Mouse (Mus musculus) bone marrow, adult 2 months (tissue): ENCODE data around the gene Lrrc23.

Experiments used
- CTCF ChIP-seq: fragments of 200-500 bp; IDR thresholded peaks from 2 replicates; pipeline ENCODE4 v1.5.1; 2011; ENCODE audit warnings: low read length, control low read depth; ENCODE audit not compliant: control insufficient read depth, insufficient read depth
- POLR2A ChIP-seq: fragments of 200-500 bp; IDR thresholded peaks from 2 replicates; pipeline ENCODE4 v1.6.1; 2011; ENCODE audit warnings: low read depth, mild to moderate bottlenecking, control low read depth, low read length, borderline replicate concordance; ENCODE audit not compliant: control insufficient read depth

- TF ChIP-seq POLR2A (no peak), CTCF (no peak)
Observed at GRCm38 (mm10) chr6:124816611-124817010, 37.1 kb upstream of the Lrrc23 start.
